Mouse (Mus musculus): Measurements from ENCODE around the gene Ndufa10. TPM values are rescaled to one million over a fixed set of nuclear protein-coding genes. Genes with fewer than 3 reads are reported as not detected.
"Not testable (repeated sequence)": the region's sequence is repeated elsewhere in the genome, so short reads cannot be mapped to it uniquely, and the experiment has no call there.

The Ndufa10 gene
- polyA plus RNA-seq (2016; fragmentation: Nextera tagmentation; extraction: Ambion mirVana), result 225 and 246 TPM in 2 replicates

DNA sequence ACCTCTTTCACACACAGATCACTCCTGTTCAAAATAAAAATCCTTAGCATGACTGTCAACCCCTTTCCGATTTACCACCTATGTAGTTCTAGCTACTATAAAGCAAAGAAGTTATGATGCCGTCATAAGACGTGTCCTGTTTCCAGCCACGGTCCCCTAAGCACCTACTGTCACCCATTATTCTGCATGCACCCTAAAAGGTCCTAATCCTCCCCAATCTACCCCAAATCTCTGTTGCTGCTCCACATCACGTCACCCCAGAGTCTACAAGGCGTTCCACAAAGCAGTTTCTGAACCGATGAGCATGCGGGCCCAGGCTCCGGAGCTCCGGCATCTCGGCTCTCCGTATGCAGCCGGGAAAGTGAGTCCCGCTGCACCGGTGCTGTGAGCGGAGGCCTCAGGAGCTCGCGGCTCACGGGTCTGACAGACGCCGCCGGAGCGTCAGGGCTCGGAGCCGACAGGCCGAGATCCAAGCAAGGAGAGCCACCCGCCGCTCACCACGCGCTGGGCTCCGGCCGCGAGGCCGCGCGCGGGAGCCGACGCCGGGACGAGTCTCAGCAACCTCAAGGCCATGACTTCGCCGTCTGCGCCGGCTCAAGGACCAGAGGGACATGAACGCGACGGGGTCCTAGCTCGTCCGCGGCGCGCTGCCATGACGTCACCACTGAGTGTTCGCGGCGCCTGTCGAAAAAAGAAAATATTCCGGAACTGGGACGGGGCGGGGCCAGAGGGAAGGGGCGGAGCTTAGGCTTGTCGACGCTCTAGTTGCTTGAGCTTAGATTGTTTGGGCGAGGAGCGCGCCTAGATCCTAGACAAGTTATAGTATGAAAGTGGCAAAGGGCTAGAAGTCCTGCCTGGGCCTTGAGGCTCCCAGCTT lies at the start of gene Ndufa10:
Gene Ndufa10, minus strand, starts transcription at position 696 of the 877 bp plus-strand sequence.
- 0 out of 2 replicates have a peak, but pooled peaks cover 3% of the 10 kb centered on the region for H3K27me3 ChIP-seq
- peak within 1 kb of the TSS; percentile 95 for H3K9ac ChIP-seq (replicated peaks)
- H3K4me3 ChIP-seq, result peak within 1 kb of the TSS; percentile 84
- peaks cover 14% of the 10 kb centered on the region for H3K4me1 ChIP-seq
- peak within 1 kb of the TSS; percentile 54 for H3K27ac ChIP-seq (replicated peaks)
- H3K4me2 ChIP-seq (replicated peaks), result peak within 1 kb of the TSS; percentile 89
- peak; percentile 94 for ATAC-seq (ENCODE audit: low FRiP score, low read depth)
- H3K36me3 ChIP-seq, result peaks cover 24% of the 10 kb centered on the region
- 1% methylated on average over 65 of the region's 67 CpGs for whole genome bisulfite sequencing
- no peaks in the 10 kb centered on the region for H3K9me3 ChIP-seq

DNA sequence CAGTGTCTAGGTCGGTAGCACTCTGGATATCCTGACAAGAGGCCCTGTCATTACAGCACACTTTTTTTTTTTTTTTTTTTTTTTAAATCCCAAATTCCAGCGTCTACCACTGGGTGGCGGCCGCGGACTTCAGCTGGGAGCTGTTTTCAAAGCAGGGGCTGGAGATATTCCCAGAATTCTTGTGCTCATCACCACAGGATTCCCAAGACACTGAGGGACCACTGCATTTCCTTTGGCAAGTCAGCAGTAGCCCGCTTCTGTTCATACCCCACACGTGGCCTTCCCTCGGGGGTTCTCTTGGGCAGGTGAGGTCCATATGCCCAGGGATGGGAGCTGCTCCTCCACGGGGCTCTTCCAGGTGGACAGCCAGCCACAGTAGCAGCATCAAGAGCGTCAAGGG lies 47.7 kb upstream of the Ndufa10 start:
- Histone ChIP-seq H3K36me3 (no peaks in the 10 kb centered on the region), H3K4me2 (replicated peaks) (no peak overlapping the region), H3K4me1 (no peaks in the 10 kb centered on the region), H3K4me3 (no peak overlapping the region), H3K9me3 (no peaks in the 10 kb centered on the region), H3K27ac (replicated peaks) (no peak overlapping the region), H3K27me3 (peaks cover 11% of the 10 kb centered on the region; the same call in 1 of the 2 replicates), H3K9ac (replicated peaks) (no peak overlapping the region)
- WGBS, result 25% methylated on average over 10 of the region's 10 CpGs
- 0 out of 2 replicates have a peak, but pooled peaks have one; percentile 30 for ATAC-seq (ENCODE audit: low FRiP score, low read depth)

DNA sequence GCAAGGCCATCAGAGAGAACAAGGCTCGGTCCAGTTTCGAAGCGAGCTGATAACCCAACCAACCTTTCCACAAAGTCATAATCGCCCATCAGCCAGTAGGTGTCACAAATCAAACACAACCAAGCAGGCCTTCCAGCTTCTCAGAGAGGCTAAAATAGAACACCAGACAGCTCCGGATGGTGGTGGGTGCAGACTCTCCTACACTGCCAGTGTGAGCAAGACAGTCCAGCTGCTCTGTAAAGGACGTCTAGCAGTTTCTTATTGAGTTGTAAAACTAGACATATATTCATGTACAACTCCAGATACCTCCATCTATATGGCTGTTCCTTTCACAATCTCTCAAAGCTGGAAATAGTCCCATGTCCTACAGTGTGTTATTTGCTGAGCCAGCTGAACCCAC lies 45.4 kb upstream of the Ndufa10 start:
- Histone ChIP-seq H3K27ac (replicated peaks) (no peak overlapping the region), H3K9ac (replicated peaks) (no peak overlapping the region), H3K4me3 (no peak overlapping the region), H3K4me2 (replicated peaks) (no peak overlapping the region), H3K27me3 (peaks cover 11% of the 10 kb centered on the region; the same call in 1 of the 2 replicates), H3K4me1 (no peaks in the 10 kb centered on the region), H3K36me3 (no peaks in the 10 kb centered on the region), H3K9me3 (no peaks in the 10 kb centered on the region)
- 87% methylated on average over 6 of the region's 6 CpGs for WGBS
- no peak for ATAC-seq (ENCODE audit: low FRiP score, low read depth)

- Histone ChIP-seq H3K9ac (replicated peaks) (no peak within 1 kb of the TSS), H3K27ac (replicated peaks) (no peak within 1 kb of the TSS), H3K9me3 (no peaks in the 10 kb centered on the region), H3K27me3 (peaks cover 11% of the 10 kb centered on the region; the same call in 1 of the 2 replicates), H3K4me1 (no peaks in the 10 kb centered on the region), H3K36me3 (no peaks in the 10 kb centered on the region), H3K4me3 (no peak within 1 kb of the TSS), H3K4me2 (replicated peaks) (no peak within 1 kb of the TSS)
- no peak for ATAC-seq (ENCODE audit: low FRiP score, low read depth)
- WGBS, result 79% methylated on average over 3 of the region's 3 CpGs
These were observed 44.9 kb upstream of the Ndufa10 start, which contains the start of gene Olfr1414 for GRCm38 (mm10) chr1:92518561-92518960. Olfr1414 (minus strand) TSS chr1:92518661.

DNA sequence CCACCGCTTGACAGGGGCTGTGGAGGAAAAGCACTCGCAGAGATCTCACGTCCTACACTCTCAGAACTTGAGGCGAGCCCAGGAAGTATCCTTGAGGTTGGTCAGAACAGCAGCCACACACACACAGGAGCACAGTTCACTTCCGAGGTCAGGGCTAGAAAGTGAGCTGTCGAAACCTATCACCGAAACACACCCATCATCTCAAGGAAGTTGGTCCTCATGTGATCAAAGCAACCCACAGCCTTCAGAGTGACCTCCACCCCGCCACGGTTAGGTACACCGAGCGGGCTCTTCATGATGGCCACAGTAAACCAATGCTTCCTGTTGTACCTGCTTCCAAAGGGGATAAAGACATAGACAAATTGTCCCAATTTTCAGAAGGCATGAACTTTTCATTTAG lies 41.7 kb upstream of the Ndufa10 start:
- no peak overlapping the region for H3K27ac ChIP-seq (replicated peaks)
- WGBS, result 83% methylated on average over 11 of the region's 11 CpGs
- no peak for ATAC-seq (ENCODE audit: low FRiP score, low read depth)
- H3K4me2 ChIP-seq (replicated peaks), result no peak overlapping the region
- H3K36me3 ChIP-seq, result no peaks in the 10 kb centered on the region
- H3K4me1 ChIP-seq, result no peaks in the 10 kb centered on the region
- H3K4me3 ChIP-seq, result no peak overlapping the region
- no peak overlapping the region for H3K9ac ChIP-seq (replicated peaks)
- H3K9me3 ChIP-seq, result no peaks in the 10 kb centered on the region
- peaks cover 7% of the 10 kb centered on the region; the same call in 1 of the 2 replicates for H3K27me3 ChIP-seq

- not testable (repeated sequence) for H3K27ac ChIP-seq (replicated peaks); ATAC-seq (ENCODE audit: low FRiP score, low read depth); H3K9me3 ChIP-seq; H3K27me3 ChIP-seq; H3K4me2 ChIP-seq (replicated peaks); H3K4me3 ChIP-seq; H3K4me1 ChIP-seq; H3K9ac ChIP-seq (replicated peaks); H3K36me3 ChIP-seq
- 86% methylated on average over 5 of the region's 5 CpGs for WGBS
These were observed 38.0 kb upstream of the Ndufa10 start for GRCm38 (mm10) chr1:92511646-92512045.

DNA sequence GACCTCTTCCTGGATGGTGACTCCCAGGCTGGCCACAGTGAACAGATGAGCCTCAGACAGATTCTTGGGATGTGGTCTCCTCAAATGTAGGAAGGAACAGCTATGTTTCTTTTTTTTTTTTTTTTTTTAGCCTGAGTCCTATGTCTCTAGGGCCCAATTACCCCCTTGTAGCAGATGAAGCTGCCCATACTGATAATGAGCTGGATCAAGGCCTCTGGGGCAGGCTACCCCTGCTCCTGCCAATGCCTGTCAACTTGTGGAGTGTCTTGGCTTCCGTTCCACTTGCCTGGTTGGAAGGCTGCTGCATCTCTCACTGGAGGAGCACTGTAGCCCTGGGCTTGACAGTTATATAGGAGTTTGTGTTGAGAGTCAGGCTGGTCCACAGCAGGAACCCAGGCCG lies 22.3 kb upstream of the Ndufa10 start, which contains the start of gene Olfr1415:
Gene Olfr1415, minus strand, starts transcription at position 101 of the 400 bp plus-strand sequence.
- WGBS, result 76% methylated on average over 2 of the region's 2 CpGs
- H3K9ac ChIP-seq (replicated peaks), result no peak within 1 kb of the TSS
- no peak for ATAC-seq (ENCODE audit: low FRiP score, low read depth)

DNA sequence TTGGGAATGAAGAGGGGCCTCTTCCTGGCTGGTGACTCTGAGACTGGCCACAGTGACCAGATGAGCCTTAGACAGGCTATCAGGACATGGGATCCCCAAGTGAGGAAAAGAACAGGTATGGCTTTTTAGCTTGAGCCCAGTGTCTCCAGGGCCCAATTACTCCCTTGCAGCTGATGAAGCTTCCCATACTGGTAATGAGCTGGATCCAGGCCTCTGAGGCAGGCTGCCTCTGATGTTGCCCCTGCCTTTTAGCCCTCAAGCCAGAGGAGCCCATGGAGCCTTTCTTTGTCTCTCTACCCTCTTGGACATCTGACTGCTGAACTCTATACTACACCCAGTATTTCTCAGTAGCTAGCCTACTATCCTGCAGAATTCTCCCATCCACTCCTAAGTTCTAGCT lies 11.4 kb upstream of the Ndufa10 start, which contains the start of gene Olfr1416:
Gene Olfr1416, minus strand, starts transcription at position 101 of the 400 bp plus-strand sequence.
- H3K4me3 ChIP-seq, result no peak within 1 kb of the TSS
- H3K27ac ChIP-seq (replicated peaks), result no peak within 1 kb of the TSS
- H3K9me3 ChIP-seq, result peaks cover 10% of the 10 kb centered on the region; the same call in 1 of the 2 replicates
- H3K9ac ChIP-seq (replicated peaks), result no peak within 1 kb of the TSS
- H3K4me1 ChIP-seq, result no peaks in the 10 kb centered on the region
- H3K36me3 ChIP-seq, result no peaks in the 10 kb centered on the region
- H3K4me2 ChIP-seq (replicated peaks), result no peak within 1 kb of the TSS
- no peak for ATAC-seq (ENCODE audit: low FRiP score, low read depth)
- H3K27me3 ChIP-seq, result no peaks in the 10 kb centered on the region

More for the DNA sequence above, 22.3 kb upstream of the Ndufa10 start, which contains the start of gene Olfr1415:
- no peaks in the 10 kb centered on the region for H3K27me3 ChIP-seq
- no peaks in the 10 kb centered on the region for H3K36me3 ChIP-seq
- H3K27ac ChIP-seq (replicated peaks), result no peak within 1 kb of the TSS
- no peaks in the 10 kb centered on the region for H3K4me1 ChIP-seq
- no peaks in the 10 kb centered on the region for H3K9me3 ChIP-seq
- H3K4me3 ChIP-seq, result no peak within 1 kb of the TSS
- no peak within 1 kb of the TSS for H3K4me2 ChIP-seq (replicated peaks)

DNA sequence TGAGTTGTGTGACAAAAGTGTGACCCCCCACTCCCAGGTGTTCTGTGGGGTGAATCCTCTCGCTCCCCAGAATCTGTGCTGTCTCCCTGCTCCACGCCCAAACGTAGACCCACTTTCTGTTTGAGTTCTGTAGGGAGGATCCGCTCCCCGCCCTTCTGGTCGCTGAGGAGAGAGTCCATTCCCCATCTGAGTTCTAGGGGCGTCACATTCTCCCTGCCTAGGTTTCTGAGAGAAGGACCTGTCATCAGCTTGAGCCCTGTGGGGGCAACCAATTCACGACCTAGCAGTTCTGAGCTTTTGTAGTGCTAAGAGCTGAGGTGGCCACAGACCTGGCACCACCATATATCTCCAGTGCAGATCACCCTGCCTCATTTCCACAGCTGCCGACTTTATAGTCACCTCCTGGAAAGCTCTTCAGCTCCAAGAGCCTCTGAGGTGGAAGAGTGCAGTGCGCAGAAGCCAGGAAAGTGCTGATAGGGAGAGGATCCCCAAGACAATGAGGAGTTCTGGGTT lies 462 bp upstream of the Ndufa10 start:
- ATAC-seq (ENCODE audit: low FRiP score, low read depth), result no peak; the same call in none of the 2 replicates
- Histone ChIP-seq H3K27ac (replicated peaks) (peak overlapping the region; percentile 25; the same call in 1 of the 2 replicates), H3K9ac (replicated peaks) (peak overlapping the region; percentile 95), H3K4me2 (replicated peaks) (peak overlapping the region; percentile 89), H3K9me3 (no peaks in the 10 kb centered on the region), H3K4me3 (peak overlapping the region; percentile 84), H3K27me3 (0 out of 2 replicates have a peak, but pooled peaks cover 3% of the 10 kb centered on the region), H3K36me3 (peaks cover 20% of the 10 kb centered on the region), H3K4me1 (peaks cover 14% of the 10 kb centered on the region)
- WGBS, result 6% methylated on average over 10 of the region's 10 CpGs

DNA sequence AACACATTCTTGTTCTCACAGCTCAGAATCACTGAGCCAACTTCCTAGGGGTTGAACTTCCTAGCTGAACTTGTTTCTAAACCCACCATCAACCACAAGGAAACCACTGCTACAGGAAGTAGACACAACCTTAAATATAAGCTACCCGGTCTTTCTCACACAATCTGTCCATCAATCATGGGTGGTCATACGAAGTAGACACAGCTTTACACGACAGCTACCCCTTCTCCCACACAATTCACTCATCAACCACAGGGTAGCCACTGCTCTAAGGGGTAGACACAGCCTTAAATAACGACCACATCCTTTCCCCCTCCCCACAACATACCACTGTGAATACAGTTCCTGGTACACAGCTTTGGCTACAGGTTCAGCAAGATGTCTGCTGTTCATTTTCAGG lies 4.8 kb downstream of the Ndufa10 start:
- H3K4me3 ChIP-seq, result no peak overlapping the region
- H3K36me3 ChIP-seq, result peaks cover 67% of the 10 kb centered on the region
- H3K9ac ChIP-seq (replicated peaks), result no peak overlapping the region
- no peak overlapping the region for H3K27ac ChIP-seq (replicated peaks)
- ATAC-seq (ENCODE audit: low FRiP score, low read depth), result no peak
- WGBS, result 86% methylated on average over 4 of the region's 4 CpGs
- no peaks in the 10 kb centered on the region for H3K27me3 ChIP-seq
- H3K9me3 ChIP-seq, result no peaks in the 10 kb centered on the region
- peaks cover 9% of the 10 kb centered on the region for H3K4me1 ChIP-seq
- H3K4me2 ChIP-seq (replicated peaks), result no peak overlapping the region

DNA sequence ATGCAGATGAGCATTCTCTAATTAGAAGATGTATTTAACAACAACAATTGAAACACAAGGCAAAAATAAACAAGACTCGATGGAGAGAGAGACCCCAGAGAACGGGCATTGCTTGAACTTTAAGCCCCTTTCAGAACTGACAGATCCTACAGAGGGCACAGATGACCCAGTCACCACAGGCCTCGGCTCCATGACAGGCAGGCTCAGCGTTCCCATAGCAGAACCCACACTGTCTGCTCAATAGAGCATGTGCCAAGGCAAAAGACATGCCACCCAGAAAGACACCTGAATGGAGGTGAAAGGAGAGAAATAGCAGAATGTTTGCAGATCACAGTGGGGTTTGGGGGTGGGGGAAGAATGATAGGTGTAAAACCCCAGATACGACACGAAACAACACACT lies 15.2 kb downstream of the Ndufa10 start:
- Histone ChIP-seq H3K27me3 (no peaks in the 10 kb centered on the region), H3K36me3 (peaks cover 84% of the 10 kb centered on the region), H3K9me3 (no peaks in the 10 kb centered on the region), H3K4me1 (no peaks in the 10 kb centered on the region), H3K9ac (replicated peaks) (no peak overlapping the region), H3K27ac (replicated peaks) (no peak overlapping the region), H3K4me2 (replicated peaks) (no peak overlapping the region), H3K4me3 (no peak overlapping the region)
- 92% methylated on average over 6 of the region's 6 CpGs for WGBS
- ATAC-seq (ENCODE audit: low FRiP score, low read depth), result no peak

GRCm38 (mm10) chr1:92457758-92458157 lies 15.9 kb downstream of the Ndufa10 start:
- ATAC-seq (ENCODE audit: low FRiP score, low read depth), result no peak
- H3K27me3 ChIP-seq, result no peaks in the 10 kb centered on the region
- peaks cover 84% of the 10 kb centered on the region for H3K36me3 ChIP-seq
- no peak overlapping the region for H3K9ac ChIP-seq (replicated peaks)
- H3K4me3 ChIP-seq, result no peak overlapping the region
- H3K27ac ChIP-seq (replicated peaks), result no peak overlapping the region
- H3K4me1 ChIP-seq, result no peaks in the 10 kb centered on the region
- H3K9me3 ChIP-seq, result no peaks in the 10 kb centered on the region
- no peak overlapping the region for H3K4me2 ChIP-seq (replicated peaks)

Data from midbrain, embryonic 12.5 days (tissue).